Mouse (Mus musculus) lung, postnatal 25 days (tissue): ENCODE results near the gene Ap4s1.

Experiments used
- DNase-seq: peaks from one replicate; pipeline ENCODE4 v3.0.0; 2022; ENCODE audit warnings: low spot score

Gene Ap4s1

DNA sequence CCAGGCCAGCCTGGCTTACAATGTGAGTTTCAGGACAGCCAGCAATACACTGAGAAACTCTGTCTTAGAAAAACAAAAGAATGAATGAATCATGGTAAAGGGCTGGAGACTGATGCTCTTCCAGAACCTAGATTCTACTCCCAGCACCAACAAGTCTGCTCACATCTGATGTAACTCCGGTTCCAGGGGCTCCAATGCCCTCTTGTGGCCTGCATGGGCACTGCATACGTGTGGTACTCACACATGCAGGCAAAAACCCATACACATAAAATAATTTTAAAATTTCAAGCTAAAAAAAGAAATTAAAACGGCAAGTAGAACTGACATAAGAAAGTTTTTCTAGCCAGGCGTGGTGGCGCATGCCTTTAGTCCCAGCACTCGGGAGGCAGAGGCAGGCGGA is 94.0 kb downstream of the Ap4s1 start:
- DNase-seq, result peak; percentile 8
